Mouse (Mus musculus) CH12.LX (cell line): ENCODE data around the gene Ccdc18. TPM values are rescaled to one million over a fixed set of nuclear protein-coding genes. Genes with fewer than 3 reads are reported as not detected.

Experiments
- DNase-seq: peaks from one replicate; pipeline ENCODE4 v3.0.0-alpha.2; 2013; ENCODE audit errors: extremely low read depth
- H3K27ac ChIP-seq: 2 replicates; pipeline ENCODE4 v1.5.1; 2012; ENCODE audit warnings: low read depth, mild to moderate bottlenecking, control low read depth, moderate library complexity; ENCODE audit not compliant: insufficient read depth
- H3K27me3 ChIP-seq: replicated peaks from 2 replicates; pipeline ENCODE3; 2012; ENCODE audit warnings: inconsistent platforms
- H3K36me3 ChIP-seq, 2 experiments: replicated peaks in 1 of 2; 2 replicates each; pipeline versions ENCODE3 to v1.6.1; 2012; ENCODE audit warnings: inconsistent platforms in 1 of 2, low read length in 1 of 2, mild to moderate bottlenecking in 1 of 2, mixed read lengths in 1 of 2, moderate library complexity in 1 of 2; ENCODE audit not compliant: control insufficient read depth in 1 of 2, insufficient read depth in 1 of 2
- H3K4me1 ChIP-seq, 2 experiments: 2 replicates each; pipeline ENCODE4 v1.6.1; 2012; ENCODE audit warnings: inconsistent platforms in 1 of 2, moderate library complexity in 1 of 2; ENCODE audit not compliant: insufficient read depth in 2 of 2, control insufficient read depth in 1 of 2
- H3K4me2 ChIP-seq: 2 replicates; pipeline ENCODE4 v1.6.1; 2012; ENCODE audit warnings: low read depth, mild to moderate bottlenecking, control low read depth; ENCODE audit not compliant: poor library complexity, insufficient read depth, severe bottlenecking
- H3K4me3 ChIP-seq, 3 experiments: fragments of 150-350 bp in 1 of 3; sonication (generic) in 1 of 3; replicated peaks in 1 of 3; 2 replicates each; pipeline versions ENCODE3 to v1.5.1; 2011 to 2012; ENCODE audit warnings: low read depth in 2 of 3, low read length in 2 of 3, mild to moderate bottlenecking in 2 of 3, moderate library complexity in 2 of 3, control low read depth in 1 of 3, improper control_type of control experiment in 1 of 3, inconsistent platforms in 1 of 3, mixed read lengths in 1 of 3; ENCODE audit not compliant: poor library complexity in 1 of 3
- H3K79me2 ChIP-seq: replicated peaks from 2 replicates; pipeline ENCODE4 v1.6.1; 2012; ENCODE audit warnings: mild to moderate bottlenecking, moderate library complexity; ENCODE audit not compliant: control insufficient read depth, poor library complexity, insufficient read depth, severe bottlenecking; ENCODE audit errors: extremely low read depth
- H3K9ac ChIP-seq: 2 replicates; pipeline ENCODE4 v1.6.1; 2012; ENCODE audit warnings: low read depth, mild to moderate bottlenecking, control low read depth, moderate library complexity; ENCODE audit not compliant: insufficient read depth
- H3K9me3 ChIP-seq: replicated peaks from 2 replicates; pipeline ENCODE3; 2012; ENCODE audit warnings: low read length, inconsistent platforms, mixed read lengths
- BHLHE40 ChIP-seq: IDR thresholded peaks from 2 replicates; pipeline ENCODE4 v1.6.1; 2011; ENCODE audit warnings: mild to moderate bottlenecking, low read depth, low read length, improper control_type of control experiment
- CHD1 ChIP-seq: IDR thresholded peaks from 2 replicates; pipeline ENCODE4 v1.6.1; 2012; ENCODE audit warnings: low read depth, low read length, improper control_type of control experiment, inconsistent platforms
- CHD2 ChIP-seq: IDR thresholded peaks from 2 replicates; pipeline ENCODE4 v1.6.1; 2011; ENCODE audit warnings: low read length, improper control_type of control experiment
- CTCF ChIP-seq, 2 experiments: IDR thresholded peaks in 1 of 2; conservative IDR thresholded peaks in 1 of 2; 2 replicates each; pipeline ENCODE4 v1.5.1; 2011 to 2012; ENCODE audit warnings: low read depth in 2 of 2, low read length in 2 of 2, improper control_type of control experiment in 1 of 2, inconsistent platforms in 1 of 2, mild to moderate bottlenecking in 1 of 2, moderate library complexity in 1 of 2
- E2F4 ChIP-seq: IDR thresholded peaks from 2 replicates; pipeline ENCODE4 v1.6.1; 2011; ENCODE audit warnings: low read depth, low read length, improper control_type of control experiment; ENCODE audit not compliant: insufficient replicate concordance
- ELF1 ChIP-seq: IDR thresholded peaks from 2 replicates; pipeline ENCODE4 v1.6.1; 2014; ENCODE audit warnings: low read depth, mild to moderate bottlenecking, inconsistent platforms, low read length, improper control_type of control experiment
- EP300 ChIP-seq: IDR thresholded peaks from 2 replicates; pipeline ENCODE4 v1.6.1; 2011; ENCODE audit warnings: low read length, improper control_type of control experiment
- ETS1 ChIP-seq: conservative IDR thresholded peaks from 2 replicates; pipeline ENCODE4 v1.6.1; 2012; ENCODE audit warnings: low read depth, mild to moderate bottlenecking, inconsistent platforms, low read length, improper control_type of control experiment, moderate library complexity
- GABPA ChIP-seq: IDR thresholded peaks from 2 replicates; pipeline ENCODE4 v1.6.1; 2012; ENCODE audit warnings: low read depth, low read length, improper control_type of control experiment, inconsistent platforms; ENCODE audit not compliant: insufficient replicate concordance
- HCFC1 ChIP-seq: IDR thresholded peaks from 2 replicates; pipeline ENCODE4 v1.6.1; 2012; ENCODE audit warnings: low read depth, mild to moderate bottlenecking, inconsistent platforms, low read length, improper control_type of control experiment
- IRF4 ChIP-seq: IDR thresholded peaks from 2 replicates; pipeline ENCODE4 v1.6.1; 2014; ENCODE audit warnings: low read depth, mild to moderate bottlenecking, inconsistent platforms, low read length, improper control_type of control experiment
- JUN ChIP-seq: IDR thresholded peaks from 2 replicates; pipeline ENCODE4 v1.6.1; 2011; ENCODE audit warnings: low read depth, mild to moderate bottlenecking, low read length, improper control_type of control experiment, moderate library complexity; ENCODE audit not compliant: insufficient read depth
- JUND ChIP-seq: conservative IDR thresholded peaks from 2 replicates; pipeline ENCODE4 v1.6.1; 2011; ENCODE audit warnings: low read depth, low read length, improper control_type of control experiment
- KAT2A ChIP-seq: IDR thresholded peaks from 2 replicates; pipeline ENCODE4 v1.6.1; 2012; ENCODE audit warnings: low read length, improper control_type of control experiment, inconsistent platforms; ENCODE audit not compliant: insufficient replicate concordance
- MAFK ChIP-seq: IDR thresholded peaks from 2 replicates; pipeline ENCODE4 v1.6.1; 2011; ENCODE audit warnings: low read length, improper control_type of control experiment; ENCODE audit not compliant: insufficient replicate concordance
- MAX ChIP-seq: IDR thresholded peaks from 2 replicates; pipeline ENCODE4 v1.6.1; 2011; ENCODE audit warnings: low read length, improper control_type of control experiment
- MAZ ChIP-seq: IDR thresholded peaks from 2 replicates; pipeline ENCODE4 v1.6.1; 2012; ENCODE audit warnings: low read depth, mild to moderate bottlenecking, inconsistent platforms, low read length, improper control_type of control experiment, moderate library complexity
- MEF2A ChIP-seq: IDR thresholded peaks from 2 replicates; pipeline ENCODE4 v1.6.1; 2014; ENCODE audit warnings: low read depth, mild to moderate bottlenecking, inconsistent platforms, low read length, improper control_type of control experiment, borderline replicate concordance
- MXI1 ChIP-seq: IDR thresholded peaks from 2 replicates; pipeline ENCODE4 v1.6.1; 2011; ENCODE audit warnings: mild to moderate bottlenecking, low read depth, low read length, improper control_type of control experiment
- MYC ChIP-seq: IDR thresholded peaks from 2 replicates; pipeline ENCODE4 v1.6.1; 2011; ENCODE audit warnings: low read depth, mild to moderate bottlenecking, improper control_type of control experiment, low read length
- NELFE ChIP-seq: IDR thresholded peaks from 2 replicates; pipeline ENCODE4 v1.6.1; 2011; ENCODE audit warnings: low read depth, low read length, improper control_type of control experiment
- NRF1 ChIP-seq: IDR thresholded peaks from 2 replicates; pipeline ENCODE4 v1.6.1; 2014; ENCODE audit warnings: low read depth, mild to moderate bottlenecking, inconsistent platforms, low read length, improper control_type of control experiment, moderate library complexity
- PAX5 ChIP-seq: IDR thresholded peaks from 2 replicates; pipeline ENCODE4 v1.6.1; 2012; ENCODE audit warnings: low read length, inconsistent platforms, mixed read lengths
- POLR2A ChIP-seq: IDR thresholded peaks from 2 replicates; pipeline ENCODE4 v1.6.1; 2011; ENCODE audit warnings: low read depth, mild to moderate bottlenecking, improper control_type of control experiment, low read length
- POLR2AphosphoS2 ChIP-seq: IDR thresholded peaks from 2 replicates; pipeline ENCODE4 v1.6.1; 2011; ENCODE audit warnings: low read depth, low read length, improper control_type of control experiment
- RAD21 ChIP-seq: IDR thresholded peaks from 2 replicates; pipeline ENCODE4 v1.6.1; 2011; ENCODE audit warnings: low read depth, mild to moderate bottlenecking, low read length, improper control_type of control experiment, moderate library complexity
- RCOR1 ChIP-seq: conservative IDR thresholded peaks from 2 replicates; pipeline ENCODE4 v1.6.1; 2012; ENCODE audit warnings: low read depth, mild to moderate bottlenecking, inconsistent platforms, low read length, improper control_type of control experiment
- SIN3A ChIP-seq: IDR thresholded peaks from 2 replicates; pipeline ENCODE4 v1.6.1; 2012; ENCODE audit warnings: low read length, improper control_type of control experiment, inconsistent platforms
- SMC3 ChIP-seq: IDR thresholded peaks from 2 replicates; pipeline ENCODE4 v1.6.1; 2011; ENCODE audit warnings: low read depth, low read length, improper control_type of control experiment
- TBP ChIP-seq: conservative IDR thresholded peaks from 2 replicates; pipeline ENCODE4 v1.6.1; 2011; ENCODE audit warnings: low read depth, low read length, improper control_type of control experiment
- TCF12 ChIP-seq: IDR thresholded peaks from 2 replicates; pipeline ENCODE4 v1.6.1; 2014; ENCODE audit warnings: low read depth, mild to moderate bottlenecking, inconsistent platforms, low read length, improper control_type of control experiment
- UBTF ChIP-seq: IDR thresholded peaks from 2 replicates; pipeline ENCODE4 v1.6.1; 2012; ENCODE audit warnings: low read depth, mild to moderate bottlenecking, inconsistent platforms, low read length, improper control_type of control experiment, moderate library complexity
- USF1 ChIP-seq: IDR thresholded peaks from 2 replicates; pipeline ENCODE4 v1.6.1; 2014; ENCODE audit warnings: low read depth, mild to moderate bottlenecking, inconsistent platforms, low read length, improper control_type of control experiment
- USF2 ChIP-seq: conservative IDR thresholded peaks from 2 replicates; pipeline ENCODE4 v1.6.1; 2011; ENCODE audit warnings: low read depth, low read length, improper control_type of control experiment
- ZC3H11A ChIP-seq: IDR thresholded peaks from 2 replicates; pipeline ENCODE4 v1.6.1; 2012; ENCODE audit warnings: low read depth, mild to moderate bottlenecking, inconsistent platforms, low read length, improper control_type of control experiment
- ZKSCAN1 ChIP-seq: IDR thresholded peaks from 2 replicates; pipeline ENCODE4 v1.6.1; 2012; ENCODE audit warnings: low read depth, inconsistent platforms, low read length, improper control_type of control experiment, borderline replicate concordance
- ZMIZ1 ChIP-seq: IDR thresholded peaks from 2 replicates; pipeline ENCODE4 v1.6.1; 2012; ENCODE audit warnings: low read depth, mild to moderate bottlenecking, inconsistent platforms, low read length, improper control_type of control experiment
- ZNF384 ChIP-seq: IDR thresholded peaks from 2 replicates; pipeline ENCODE4 v1.6.1; 2012; ENCODE audit warnings: low read depth, low read length, improper control_type of control experiment, inconsistent platforms
- dilution Hi-C: fragments of 300-500 bp; cut with MboI; formaldehyde crosslinking; loops from 2 replicates; pipeline ENCODE4 v1.14.3; 2020; ENCODE audit warnings: low sequenced_read_pairs; ENCODE audit not compliant: extremely low pct_unique_long_range_greater_than_20kb, extremely low pct_ligation_motif_present
- in situ Hi-C: fragments of 300-500 bp; cut with MboI; formaldehyde crosslinking; loops from 3 replicates; pipeline ENCODE4 v1.14.3; 2019; ENCODE audit warnings: low sequenced_read_pairs, low pct_ligation_motif_present, low pct_unique_long_range_greater_than_20kb, mixed read lengths
- polyA plus RNA-seq: library from polyadenylated mRNA; unstranded; fragments of >175 nt; gene quantifications from 2 replicates; pipeline ENCODE4 v1.2.1, GENCODE M21; 2012; ENCODE audit warnings: low read depth; ENCODE audit not compliant: insufficient read length
- total RNA-seq, 2 experiments: library from RNA; depleted of rRNA; stranded (reverse); fragments of 300-350 nt in 1 of 2; fragments of >200 nt in 1 of 2; gene quantifications; 2 replicates each; pipeline ENCODE4 v1.2.3; 2012 to 2014

The Ccdc18 gene
- 2.3 and 4.7 TPM in 2 replicates for total RNA-seq (2012; rRNA removed)
- total RNA-seq (2014; rRNA removed), result 3.9 and 4.4 TPM in 2 replicates
- polyA plus RNA-seq, result 2.7 TPM in 2 replicates

GRCm38 (mm10) chr5:108132441-108133243 is at the start of gene Ccdc18, which contains the start of gene Tmed5:
Ccdc18 (plus strand) TSS chr5:108132875.
Tmed5 (minus strand) TSS chr5:108132620.
- peak; percentile 98 for DNase-seq
- H3K4me3 ChIP-seq, result peak within 1 kb of the TSS; percentile 80 to 99 (median 89)
- H3K27me3 ChIP-seq, result no peaks in the 10 kb centered on the region
- peaks cover 10 to 23% of the 10 kb centered on the region in 2 experiments for H3K36me3 ChIP-seq
- in situ Hi-C loops (no loop called here), dilution Hi-C loops (no loop called here)
- peak within 1 kb of the TSS; percentile 94 for H3K27ac ChIP-seq
- peaks cover 0 to 19% of the 10 kb centered on the region in 2 experiments; a peak in 3 of 4 replicates for H3K4me1 ChIP-seq
- H3K4me2 ChIP-seq, result peak within 1 kb of the TSS; percentile 82
- no peaks in the 10 kb centered on the region for H3K9me3 ChIP-seq
- H3K79me2 ChIP-seq, result peaks cover 22% of the 10 kb centered on the region
- H3K9ac ChIP-seq, result peak within 1 kb of the TSS; percentile 91
- no peak; the same call in 1 of the 2 replicates for TF ChIP-seq SIN3A
- TF ChIP-seq EP300, result no peak
- no peak for TF ChIP-seq UBTF
- TF ChIP-seq MAX, result peak; percentile 67
- peak; percentile 74 for TF ChIP-seq TCF12
- TF ChIP-seq TBP, result 0 out of 2 replicates have a peak, but pooled peaks have one; percentile 41
- peak; percentile 77 for TF ChIP-seq ZMIZ1
- TF ChIP-seq IRF4, result peak; percentile 77
- peak; percentile 45; the same call in 1 of the 2 replicates for TF ChIP-seq MXI1
- TF ChIP-seq E2F4, result no peak
- no peak for TF ChIP-seq ZC3H11A
- TF ChIP-seq MAZ, result peak; percentile 17; the same call in 1 of the 2 replicates
- TF ChIP-seq JUN, result no peak
- TF ChIP-seq RCOR1, result no peak
- peak; percentile 82; the same call in 1 of the 2 replicates for TF ChIP-seq KAT2A
- no peak for TF ChIP-seq SMC3
- no peak for TF ChIP-seq CTCF (conservative IDR thresholded peaks at IDR 0.05 in 1 of 2, IDR thresholded peaks at IDR 0.05 in 1 of 2; ENCODE audit: low read depth in 2 of 2, low read length in 2 of 2)
- peak; percentile 49; the same call in 1 of the 2 replicates for TF ChIP-seq MYC
- TF ChIP-seq CHD2, result no peak
- no peak for TF ChIP-seq ZNF384
- TF ChIP-seq ETS1, result no peak
- no peak for TF ChIP-seq USF2
- no peak for TF ChIP-seq ZKSCAN1
- no peak for TF ChIP-seq CHD1
- TF ChIP-seq ELF1, result peak; percentile 83
- no peak for TF ChIP-seq PAX5
- peak; percentile 88 for TF ChIP-seq POLR2AphosphoS2
- TF ChIP-seq HCFC1, result peak; percentile 96
- no peak; the same call in 1 of the 2 replicates for TF ChIP-seq GABPA
- TF ChIP-seq MEF2A, result peak; percentile 68; the same call in 1 of the 2 replicates
- TF ChIP-seq POLR2A, result peak; percentile 85
- TF ChIP-seq MAFK, result no peak
- no peak for TF ChIP-seq RAD21
- no peak for TF ChIP-seq JUND
- TF ChIP-seq NELFE, result peak; percentile 74
- TF ChIP-seq NRF1, result peak; percentile 8
- no peak for TF ChIP-seq BHLHE40
- TF ChIP-seq USF1, result no peak
